Comparison of ENCODE assay signal across 32 mouse cellular contexts in the genomic region with DNA sequence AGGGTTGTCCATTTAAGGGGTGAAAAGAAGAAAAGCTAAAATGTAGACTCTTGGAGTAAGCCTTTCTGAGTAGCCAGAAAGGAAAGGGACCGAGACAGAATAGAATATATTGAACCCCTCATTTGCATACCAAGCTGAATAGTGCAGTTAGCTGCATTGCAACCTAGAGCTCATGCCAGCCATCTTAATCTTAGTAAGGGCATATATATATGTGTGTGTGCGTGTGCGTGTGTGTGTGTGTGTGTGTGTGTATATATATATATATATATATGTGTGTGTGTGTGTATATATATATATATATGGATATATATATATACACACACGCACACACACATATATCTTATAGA. TPM values are rescaled to one million over a fixed set of nuclear protein-coding genes. Genes with fewer than 3 reads are reported as not detected.
A peak's percentile ranks its signal among the peaks of the same experiment; 100 is the strongest.
DNase-seq lines count a peak whose midpoint lies in the region; ATAC-seq and TF ChIP-seq lines count a peak whose summit lies in the region.
"Had no signal": no experiment of that assay in that cellular context is flagged by ENCODE, and none has a peak within 500 bp of the region (broad histone marks: within the 10 kb centered on the region; RNA-seq: fewer than 3 reads in every experiment).

No protein-coding gene starts in this region.

- DNase-seq in midbrain, embryonic 11.5 days (ENCODE audit: low spot score, missing footprints) = no peak
- DNase-seq in midbrain, postnatal 0 days (ENCODE audit: low spot score) = no peak
- DNase-seq in layer of hippocampus, adult 9-11 months = no peak
- no peak for DNase-seq in limb, embryonic 10.5 days (ENCODE audit: low spot score)
- DNase-seq in urinary bladder, adult 2 months (ENCODE audit: low spot score) = no peak
- DNase-seq: adrenal gland, adult 8-10 months; B cell, adult 2 months; cerebellum, adult 11-12 months; cerebellum, postnatal 36 days; gastrocnemius, adult 2 months; heart, postnatal 36 days; kidney, postnatal 25 days; layer of hippocampus, postnatal 36 days; lung, postnatal 10 days; thymus, adult 2 months had no signal

- TF ChIP-seq CTCF in midbrain, postnatal 0 days (IDR thresholded peaks at IDR 0.05) = no peak

- 72% methylated on average over 4 of the region's 4 CpGs for WGBS in midbrain, embryonic 11.5 days
- WGBS in midbrain, postnatal 0 days = 56% methylated on average over 4 of the region's 4 CpGs
- 51% methylated on average over 4 of the region's 4 CpGs for WGBS in forebrain, embryonic 12.5 days
- WGBS in midbrain, embryonic 12.5 days = 65% methylated on average over 4 of the region's 4 CpGs
- WGBS in limb, embryonic 10.5 days = 90% methylated on average over 4 of the region's 4 CpGs

- no peaks in the 10 kb centered on the region for H3K9me3 ChIP-seq in midbrain, embryonic 11.5 days (ENCODE audit: control insufficient read depth, low read length)
- H3K9me3 ChIP-seq in midbrain, postnatal 0 days (ENCODE audit: low read length) = no peaks in the 10 kb centered on the region
- H3K9me3 ChIP-seq in forebrain, embryonic 12.5 days = no peaks in the 10 kb centered on the region
- no peaks in the 10 kb centered on the region for H3K9me3 ChIP-seq in midbrain, embryonic 12.5 days
- no peaks in the 10 kb centered on the region for H3K9me3 ChIP-seq in limb, embryonic 10.5 days (replicated peaks)
- H3K9me3 ChIP-seq: heart, embryonic 15.5 days; limb, embryonic 13.5 days; liver, embryonic 12.5 days had no signal

- H3K36me3 ChIP-seq in midbrain, embryonic 11.5 days (ENCODE audit: control insufficient read depth, insufficient read depth, low read length) = no peaks in the 10 kb centered on the region
- no peaks in the 10 kb centered on the region for H3K36me3 ChIP-seq in midbrain, postnatal 0 days (ENCODE audit: insufficient read depth, low read length)
- H3K36me3 ChIP-seq in forebrain, embryonic 12.5 days (replicated peaks) = no peaks in the 10 kb centered on the region
- H3K36me3 ChIP-seq in midbrain, embryonic 12.5 days = no peaks in the 10 kb centered on the region
- H3K36me3 ChIP-seq in limb, embryonic 10.5 days = no peaks in the 10 kb centered on the region
- H3K36me3 ChIP-seq: embryonic facial prominence, embryonic 13.5 days; heart, embryonic 15.5 days; limb, embryonic 13.5 days; liver, embryonic 12.5 days had no signal

- H3K9ac ChIP-seq in midbrain, embryonic 11.5 days (ENCODE audit: low read length) = no peak overlapping the region
- H3K9ac ChIP-seq in midbrain, postnatal 0 days (replicated peaks; ENCODE audit: low read length, poor library complexity, severe bottlenecking) = no peak overlapping the region
- no peak overlapping the region for H3K9ac ChIP-seq in forebrain, embryonic 12.5 days
- H3K9ac ChIP-seq in midbrain, embryonic 12.5 days (replicated peaks) = no peak overlapping the region
- H3K9ac ChIP-seq: embryonic facial prominence, embryonic 13.5 days; heart, embryonic 15.5 days; limb, embryonic 13.5 days; liver, embryonic 12.5 days had no signal

- ATAC-seq in midbrain, embryonic 11.5 days (ENCODE audit: low FRiP score) = peak; percentile 81
- no peak for ATAC-seq in midbrain, postnatal 0 days (ENCODE audit: low FRiP score)
- ATAC-seq in forebrain, embryonic 12.5 days (ENCODE audit: low FRiP score) = peak; percentile 78
- ATAC-seq in midbrain, embryonic 12.5 days (ENCODE audit: low FRiP score, low read depth) = peak; percentile 87
- ATAC-seq: activated CD4-positive, CD25-positive, alpha-beta regulatory T cell, adult 4 months; hindbrain, postnatal 0 days; intestine, embryonic 16.5 days; liver, embryonic 12.5 days had no signal

- peaks cover 3% of the 10 kb centered on the region; the same call in 1 of the 2 replicates for H3K27me3 ChIP-seq in midbrain, embryonic 11.5 days (ENCODE audit: control insufficient read depth, insufficient read depth, low read length)
- H3K27me3 ChIP-seq in midbrain, postnatal 0 days (ENCODE audit: insufficient read depth, low read length) = no peaks in the 10 kb centered on the region; the same call in 1 of the 2 replicates
- H3K27me3 ChIP-seq in forebrain, embryonic 12.5 days = no peaks in the 10 kb centered on the region
- H3K27me3 ChIP-seq in midbrain, embryonic 12.5 days = peaks cover 15% of the 10 kb centered on the region
- no peaks in the 10 kb centered on the region for H3K27me3 ChIP-seq in limb, embryonic 10.5 days (ENCODE audit: low read depth, poor library complexity, severe bottlenecking)
- H3K27me3 ChIP-seq: CH12.LX; embryonic facial prominence, embryonic 13.5 days; heart, embryonic 15.5 days; limb, embryonic 13.5 days; liver, embryonic 12.5 days had no signal

- H3K4me3 ChIP-seq in midbrain, embryonic 11.5 days (ENCODE audit: low read depth, low read length) = no peak overlapping the region
- H3K4me3 ChIP-seq in midbrain, postnatal 0 days (ENCODE audit: low read depth, low read length) = no peak overlapping the region
- no peak overlapping the region for H3K4me3 ChIP-seq in forebrain, embryonic 12.5 days (replicated peaks)
- H3K4me3 ChIP-seq in midbrain, embryonic 12.5 days = no peak overlapping the region
- no peak overlapping the region for H3K4me3 ChIP-seq in limb, embryonic 10.5 days
- H3K4me3 ChIP-seq: embryonic facial prominence, embryonic 13.5 days; erythroblast, embryonic 14.5 days; gastrocnemius, adult 2 months; heart, embryonic 15.5 days; layer of hippocampus, adult 2 months; limb, embryonic 13.5 days; liver, embryonic 12.5 days had no signal

- no peak overlapping the region for H3K27ac ChIP-seq in midbrain, embryonic 11.5 days (ENCODE audit: low read depth, low read length)
- no peak overlapping the region for H3K27ac ChIP-seq in midbrain, postnatal 0 days (ENCODE audit: low read depth, low read length)
- H3K27ac ChIP-seq in forebrain, embryonic 12.5 days = peak overlapping the region; percentile 59; the same call in 1 of the 2 replicates
- H3K27ac ChIP-seq in midbrain, embryonic 12.5 days (replicated peaks) = no peak overlapping the region
- H3K27ac ChIP-seq in limb, embryonic 10.5 days = no peak overlapping the region
- H3K27ac ChIP-seq: embryonic facial prominence, embryonic 13.5 days; gastrocnemius, adult 2 months; heart, embryonic 15.5 days; hindbrain, postnatal 0 days; layer of hippocampus, adult 2 months; limb, embryonic 13.5 days; liver, embryonic 12.5 days had no signal

- H3K4me2 ChIP-seq in midbrain, embryonic 11.5 days = no peak overlapping the region
- H3K4me2 ChIP-seq in midbrain, postnatal 0 days (ENCODE audit: low read depth, low read length, poor library complexity, severe bottlenecking) = no peak overlapping the region
- peak overlapping the region; percentile 31 for H3K4me2 ChIP-seq in forebrain, embryonic 12.5 days
- H3K4me2 ChIP-seq in midbrain, embryonic 12.5 days (replicated peaks) = peak overlapping the region; percentile 34
- H3K4me2 ChIP-seq: embryonic facial prominence, embryonic 13.5 days; heart, embryonic 15.5 days; limb, embryonic 13.5 days; liver, embryonic 12.5 days had no signal

- no peaks in the 10 kb centered on the region; the same call in 1 of the 2 replicates for H3K4me1 ChIP-seq in midbrain, embryonic 11.5 days (ENCODE audit: control insufficient read depth, insufficient read depth, low read length)
- no peaks in the 10 kb centered on the region for H3K4me1 ChIP-seq in midbrain, postnatal 0 days (ENCODE audit: insufficient read depth, low read length)
- peaks cover 5% of the 10 kb centered on the region; the same call in 1 of the 2 replicates for H3K4me1 ChIP-seq in forebrain, embryonic 12.5 days
- 0 out of 2 replicates have a peak, but pooled peaks cover 6% of the 10 kb centered on the region for H3K4me1 ChIP-seq in midbrain, embryonic 12.5 days
- H3K4me1 ChIP-seq in limb, embryonic 10.5 days = peaks cover 7% of the 10 kb centered on the region
- H3K4me1 ChIP-seq: embryonic facial prominence, embryonic 13.5 days; heart, embryonic 15.5 days; liver, embryonic 12.5 days had no signal

RNA-seq across cellular contexts. Expression of a gene that starts 6.4 kb away (rescaled TPM):
- polyA plus RNA-seq in midbrain, embryonic 11.5 days (2014; fragmentation: Nextera tagmentation; extraction: Ambion mirVana) = not detected in 2 replicates
- total RNA-seq in midbrain, postnatal 0 days (2014; rRNA removed) = not detected in 2 replicates
- polyA plus RNA-seq in midbrain, postnatal 0 days (2015; fragmentation: Nextera tagmentation; extraction: Ambion mirVana) = not detected in 2 replicates
- polyA plus RNA-seq in forebrain, embryonic 12.5 days (2016; fragmentation: Nextera tagmentation; extraction: Ambion mirVana) = not detected in 2 replicates
- polyA plus RNA-seq in midbrain, embryonic 12.5 days (2016; fragmentation: Nextera tagmentation; extraction: Ambion mirVana) = not detected in 2 replicates
- polyA plus RNA-seq in limb, embryonic 10.5 days (2016; fragmentation: Nextera tagmentation; extraction: Ambion mirVana) = not detected in 2 replicates
- not detected in 2 replicates for polyA plus RNA-seq in urinary bladder, adult 2 months (2012; rRNA removed)
- total RNA-seq: adrenal gland, adult 8-10 months; CH12.LX; gastrocnemius, adult 2 months; gastrocnemius, postnatal 4 days; heart, postnatal 36 days; hindbrain, postnatal 0 days; layer of hippocampus, adult 2 months; layer of hippocampus, postnatal 36 days; left cerebral cortex, postnatal 14 days had no signal
- polyA plus RNA-seq: activated CD4-positive, CD25-positive, alpha-beta regulatory T cell, adult 4 months; embryonic facial prominence, embryonic 13.5 days; erythroblast, embryonic 14.5 days; frontal cortex, adult 2 months; heart, embryonic 15.5 days; hindbrain, postnatal 0 days; intestine, embryonic 16.5 days; kidney, embryonic 14.5 days; limb, embryonic 13.5 days; liver, embryonic 12.5 days; stomach, embryonic 16.5 days; thymus, adult 2 months had no signal

RNA-seq across cellular contexts. Expression of a gene that starts 31.3 kb away (rescaled TPM):
- 1.3 and 2.3 TPM in 2 replicates for polyA plus RNA-seq in midbrain, embryonic 11.5 days (2014; fragmentation: Nextera tagmentation; extraction: Ambion mirVana)
- total RNA-seq in midbrain, postnatal 0 days (2014; rRNA removed) = not detected in 2 replicates
- 0.54 and 0.64 TPM in 2 replicates for polyA plus RNA-seq in midbrain, postnatal 0 days (2015; fragmentation: Nextera tagmentation; extraction: Ambion mirVana)
- polyA plus RNA-seq in forebrain, embryonic 12.5 days (2016; fragmentation: Nextera tagmentation; extraction: Ambion mirVana) = 3.6 and 6.8 TPM in 2 replicates
- 0.75 and 1.6 TPM in 2 replicates for polyA plus RNA-seq in midbrain, embryonic 12.5 days (2016; fragmentation: Nextera tagmentation; extraction: Ambion mirVana)
- 1.8 and 2.4 TPM in 2 replicates for polyA plus RNA-seq in limb, embryonic 10.5 days (2016; fragmentation: Nextera tagmentation; extraction: Ambion mirVana)
- 0.76 and 0.84 TPM in 2 replicates for polyA plus RNA-seq in urinary bladder, adult 2 months (2012; rRNA removed)
- total RNA-seq: adrenal gland, adult 8-10 months; CH12.LX; gastrocnemius, adult 2 months; gastrocnemius, postnatal 4 days; heart, postnatal 36 days; layer of hippocampus, postnatal 36 days; left cerebral cortex, postnatal 14 days had no signal
- polyA plus RNA-seq: activated CD4-positive, CD25-positive, alpha-beta regulatory T cell, adult 4 months; erythroblast, embryonic 14.5 days had no signal

RNA-seq across cellular contexts. Expression of a gene that starts 50.1 kb away (rescaled TPM):
- polyA plus RNA-seq in midbrain, embryonic 11.5 days (2014; fragmentation: Nextera tagmentation; extraction: Ambion mirVana) = not detected in 2 replicates
- total RNA-seq in midbrain, postnatal 0 days (2014; rRNA removed) = not detected in 2 replicates
- not detected in 2 replicates for polyA plus RNA-seq in midbrain, postnatal 0 days (2015; fragmentation: Nextera tagmentation; extraction: Ambion mirVana)
- not detected in 2 replicates for polyA plus RNA-seq in forebrain, embryonic 12.5 days (2016; fragmentation: Nextera tagmentation; extraction: Ambion mirVana)
- not detected in 2 replicates for polyA plus RNA-seq in midbrain, embryonic 12.5 days (2016; fragmentation: Nextera tagmentation; extraction: Ambion mirVana)
- not detected in 2 replicates for polyA plus RNA-seq in limb, embryonic 10.5 days (2016; fragmentation: Nextera tagmentation; extraction: Ambion mirVana)
- not detected in 2 replicates for polyA plus RNA-seq in urinary bladder, adult 2 months (2012; rRNA removed)
- total RNA-seq: adrenal gland, adult 8-10 months; CH12.LX; gastrocnemius, adult 2 months; gastrocnemius, postnatal 4 days; heart, postnatal 36 days; hindbrain, postnatal 0 days; layer of hippocampus, adult 2 months; layer of hippocampus, postnatal 36 days; left cerebral cortex, postnatal 14 days had no signal
- polyA plus RNA-seq: activated CD4-positive, CD25-positive, alpha-beta regulatory T cell, adult 4 months; embryonic facial prominence, embryonic 13.5 days; frontal cortex, adult 2 months; heart, embryonic 15.5 days; hindbrain, postnatal 0 days; intestine, embryonic 16.5 days; kidney, embryonic 14.5 days; liver, embryonic 12.5 days; stomach, embryonic 16.5 days; thymus, adult 2 months had no signal

RNA-seq across cellular contexts. Expression of a gene that starts 50.1 kb away (rescaled TPM):
- not detected in 2 replicates for polyA plus RNA-seq in midbrain, embryonic 11.5 days (2014; fragmentation: Nextera tagmentation; extraction: Ambion mirVana)
- total RNA-seq in midbrain, postnatal 0 days (2014; rRNA removed) = not detected in 2 replicates
- polyA plus RNA-seq in midbrain, postnatal 0 days (2015; fragmentation: Nextera tagmentation; extraction: Ambion mirVana) = 0.15 TPM in 1 of 2 replicates, not detected in the other
- polyA plus RNA-seq in forebrain, embryonic 12.5 days (2016; fragmentation: Nextera tagmentation; extraction: Ambion mirVana) = 0.09 and 0.13 TPM in 2 replicates
- not detected in 2 replicates for polyA plus RNA-seq in midbrain, embryonic 12.5 days (2016; fragmentation: Nextera tagmentation; extraction: Ambion mirVana)
- polyA plus RNA-seq in limb, embryonic 10.5 days (2016; fragmentation: Nextera tagmentation; extraction: Ambion mirVana) = not detected in 2 replicates
- not detected in 2 replicates for polyA plus RNA-seq in urinary bladder, adult 2 months (2012; rRNA removed)
- total RNA-seq: adrenal gland, adult 8-10 months; CH12.LX; gastrocnemius, adult 2 months; gastrocnemius, postnatal 4 days; heart, postnatal 36 days; hindbrain, postnatal 0 days; layer of hippocampus, adult 2 months; layer of hippocampus, postnatal 36 days; left cerebral cortex, postnatal 14 days had no signal
- polyA plus RNA-seq: activated CD4-positive, CD25-positive, alpha-beta regulatory T cell, adult 4 months; erythroblast, embryonic 14.5 days; frontal cortex, adult 2 months; heart, embryonic 15.5 days; hindbrain, postnatal 0 days; liver, embryonic 12.5 days; thymus, adult 2 months had no signal

Comparison
In these comparisons a context has a peak if more than half of its experiments do, and no peak if none do; other contexts are left out.
1. H3K4me2 ChIP-seq: peak in forebrain, embryonic 12.5 days (single experiment) and midbrain, embryonic 12.5 days (single experiment); none in midbrain, embryonic 11.5 days (single experiment) and midbrain, postnatal 0 days (single experiment).